Mouse (Mus musculus) cerebellum, adult 2 months (tissue): Measurements from ENCODE around the gene Zfp536.

Source experiments
- CTCF ChIP-seq: fragments of 200-500 bp; IDR thresholded peaks from 2 replicates; pipeline ENCODE4 v1.5.1; 2011; ENCODE audit warnings: low read depth, mild to moderate bottlenecking, control low read depth, low read length, moderate library complexity, borderline replicate concordance; ENCODE audit not compliant: insufficient read depth
- POLR2A ChIP-seq: fragments of 200-500 bp; IDR thresholded peaks from 2 replicates; pipeline ENCODE4 v1.6.1; 2011; ENCODE audit warnings: low read length, control low read depth, borderline replicate concordance; ENCODE audit not compliant: insufficient read depth

DNA sequence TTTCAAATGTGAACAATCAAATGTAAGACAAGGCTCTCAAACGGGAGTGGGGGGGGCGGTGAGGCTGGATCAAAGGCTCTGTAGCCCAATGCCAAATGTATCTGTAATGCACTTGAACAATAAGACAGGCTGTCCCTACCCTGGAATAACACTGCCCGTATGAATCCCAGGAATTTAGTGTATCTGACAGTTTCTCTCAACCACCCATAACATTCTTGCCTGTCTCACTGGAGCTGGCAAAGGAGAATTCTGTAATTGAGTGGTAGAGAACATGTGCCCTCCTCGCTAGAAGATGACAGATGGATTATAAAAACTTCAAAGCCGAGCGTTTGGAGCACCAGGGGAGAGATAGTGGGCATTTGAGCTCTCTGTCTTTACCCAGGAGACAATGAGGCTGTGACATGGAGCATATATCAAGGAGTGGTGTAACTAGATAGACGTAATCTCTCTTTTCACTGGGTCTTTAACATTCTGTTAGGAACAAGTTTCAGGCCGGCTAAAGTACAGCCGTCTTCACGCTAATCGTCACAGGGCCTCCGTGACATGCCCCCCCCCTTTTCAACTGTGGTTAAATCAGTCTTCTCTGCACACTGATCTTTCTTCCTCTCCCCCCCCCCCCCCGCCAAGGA, 27.2 kb downstream of the Zfp536 start:
- TF ChIP-seq POLR2A (no peak), CTCF (no peak)
